ENCODE assay signal across 15 mouse cellular contexts in genomic region chr16:87745192-87745945, GRCm38 (mm10). TPM values are rescaled to one million over a fixed set of nuclear protein-coding genes. Genes with fewer than 3 reads are reported as not detected.
DNase-seq lines count a peak whose midpoint lies in the region; ATAC-seq and TF ChIP-seq lines count a peak whose summit lies in the region.
"Had no signal": no experiment of that assay in that cellular context is flagged by ENCODE, and none has a peak within 500 bp of the region (broad histone marks: within the 10 kb centered on the region; RNA-seq: fewer than 3 reads in every experiment).

No protein-coding gene starts in this region.

- peak; percentile 3; the same call in 1 of the 2 replicates for TF ChIP-seq CTCF in intestine, postnatal 0 days (IDR thresholded peaks at IDR 0.05; ENCODE audit: low read depth)

- no peak overlapping the region for H3K4me3 ChIP-seq in intestine, postnatal 0 days (ENCODE audit: low read depth, low read length)
- H3K4me3 ChIP-seq in intestine, embryonic 16.5 days (ENCODE audit: low read length) = no peak overlapping the region
- H3K4me3 ChIP-seq in midbrain, embryonic 16.5 days (ENCODE audit: low read depth, low read length) = no peak overlapping the region
- H3K4me3 ChIP-seq: heart, embryonic 12.5 days; liver, embryonic 12.5 days; stomach, embryonic 15.5 days had no signal

- peak; percentile 36 for DNase-seq in adrenal gland, postnatal 10 days
- DNase-seq in adrenal gland, postnatal 4 days (ENCODE audit: low spot score in 2 of 2) = no peak
- DNase-seq in adrenal gland, postnatal 25 days = peak; percentile 38
- no peak for DNase-seq in layer of hippocampus, adult 8-10 months (ENCODE audit: low spot score in 2 of 2)
- DNase-seq in spleen, postnatal 10 days (ENCODE audit: low spot score in 2 of 2) = no peak
- DNase-seq: cerebellum, adult 11-12 months; right cerebral cortex, adult 18-20 months had no signal

- no peak overlapping the region for H3K9ac ChIP-seq in intestine, postnatal 0 days (ENCODE audit: low read depth, low read length)
- H3K9ac ChIP-seq in intestine, embryonic 16.5 days (ENCODE audit: low read depth, low read length) = no peak overlapping the region
- no peak overlapping the region for H3K9ac ChIP-seq in midbrain, embryonic 16.5 days (ENCODE audit: low read depth, low read length)
- H3K9ac ChIP-seq: heart, embryonic 12.5 days; liver, embryonic 12.5 days; stomach, embryonic 15.5 days had no signal

- H3K9me3 ChIP-seq in intestine, postnatal 0 days (ENCODE audit: control insufficient read depth) = no peaks in the 10 kb centered on the region
- H3K9me3 ChIP-seq in intestine, embryonic 16.5 days (ENCODE audit: control insufficient read depth, low read length) = 0 out of 2 replicates have a peak, but pooled peaks cover 5% of the 10 kb centered on the region
- no peaks in the 10 kb centered on the region; the same call in 1 of the 2 replicates for H3K9me3 ChIP-seq in midbrain, embryonic 16.5 days (replicated peaks; ENCODE audit: control insufficient read depth, low read length, poor library complexity, severe bottlenecking)
- H3K9me3 ChIP-seq: heart, embryonic 12.5 days; liver, embryonic 12.5 days; stomach, embryonic 15.5 days had no signal

- no peak overlapping the region for H3K27ac ChIP-seq in intestine, postnatal 0 days (ENCODE audit: low read depth, low read length)
- H3K27ac ChIP-seq in intestine, embryonic 16.5 days (ENCODE audit: low read length) = no peak overlapping the region
- H3K27ac ChIP-seq in midbrain, embryonic 16.5 days (ENCODE audit: low read length) = no peak overlapping the region
- H3K27ac ChIP-seq: liver, embryonic 12.5 days; macrophage; stomach, embryonic 15.5 days had no signal

- no peaks in the 10 kb centered on the region for H3K36me3 ChIP-seq in intestine, postnatal 0 days (ENCODE audit: control insufficient read depth, insufficient read depth)
- no peaks in the 10 kb centered on the region for H3K36me3 ChIP-seq in intestine, embryonic 16.5 days (ENCODE audit: control insufficient read depth, insufficient read depth, low read length)
- no peaks in the 10 kb centered on the region for H3K36me3 ChIP-seq in midbrain, embryonic 16.5 days (ENCODE audit: control insufficient read depth, insufficient read depth, low read length)
- H3K36me3 ChIP-seq: heart, embryonic 12.5 days; liver, embryonic 12.5 days; stomach, embryonic 15.5 days had no signal

- 0 out of 2 replicates have a peak, but pooled peaks cover 4% of the 10 kb centered on the region for H3K4me1 ChIP-seq in intestine, postnatal 0 days (replicated peaks; ENCODE audit: control insufficient read depth, insufficient read depth, low read length)
- peaks cover 7% of the 10 kb centered on the region; the same call in 1 of the 2 replicates for H3K4me1 ChIP-seq in intestine, embryonic 16.5 days (ENCODE audit: control insufficient read depth, insufficient read depth, low read length)
- no peaks in the 10 kb centered on the region for H3K4me1 ChIP-seq in midbrain, embryonic 16.5 days (ENCODE audit: control insufficient read depth, insufficient read depth, low read length)
- H3K4me1 ChIP-seq: heart, embryonic 12.5 days; liver, embryonic 12.5 days; stomach, embryonic 15.5 days had no signal

- H3K4me2 ChIP-seq in intestine, postnatal 0 days (replicated peaks; ENCODE audit: low read depth) = no peak overlapping the region
- no peak overlapping the region for H3K4me2 ChIP-seq in intestine, embryonic 16.5 days (ENCODE audit: low read depth, low read length)
- H3K4me2 ChIP-seq in midbrain, embryonic 16.5 days (ENCODE audit: low read length) = no peak overlapping the region
- H3K4me2 ChIP-seq: heart, embryonic 12.5 days; liver, embryonic 12.5 days; stomach, embryonic 15.5 days had no signal

- WGBS in intestine, postnatal 0 days = 74% methylated on average over 8 of the region's 8 CpGs
- 78% methylated on average over 8 of the region's 8 CpGs for WGBS in intestine, embryonic 16.5 days
- 77% methylated on average over 8 of the region's 8 CpGs for WGBS in midbrain, embryonic 16.5 days

- no peak for ATAC-seq in intestine, postnatal 0 days
- ATAC-seq in intestine, embryonic 16.5 days = no peak
- peak; percentile 85 for ATAC-seq in midbrain, embryonic 16.5 days
- ATAC-seq: activated CD4-positive, CD25-positive, alpha-beta regulatory T cell, adult 4 months; liver, embryonic 12.5 days had no signal

- no peaks in the 10 kb centered on the region for H3K27me3 ChIP-seq in intestine, postnatal 0 days (replicated peaks; ENCODE audit: control insufficient read depth, insufficient read depth, low read length)
- no peaks in the 10 kb centered on the region for H3K27me3 ChIP-seq in intestine, embryonic 16.5 days (replicated peaks; ENCODE audit: control insufficient read depth, insufficient read depth, low read length)
- no peaks in the 10 kb centered on the region for H3K27me3 ChIP-seq in midbrain, embryonic 16.5 days (ENCODE audit: control insufficient read depth, insufficient read depth, low read depth, low read length)
- H3K27me3 ChIP-seq: heart, embryonic 12.5 days; liver, embryonic 12.5 days; stomach, embryonic 15.5 days had no signal

RNA-seq across cellular contexts. Expression of gene Bach1, which starts 46.6 kb away (rescaled TPM):
- total RNA-seq in adrenal gland, postnatal 10 days (2021) = 10 to 100 TPM; 21.6 to 23.6 TPM
- 10 to 100 TPM; 29.4 to 30.9 TPM for total RNA-seq in adrenal gland, postnatal 4 days (2021)
- 21.3 and 22.8 TPM in 2 replicates for polyA plus RNA-seq in intestine, postnatal 0 days (2015; fragmentation: Nextera tagmentation; extraction: Ambion mirVana)
- polyA plus RNA-seq in intestine, embryonic 16.5 days (2015; fragmentation: Nextera tagmentation; extraction: Ambion mirVana) = 16.6 and 18.2 TPM in 2 replicates
- 24.6 and 30.1 TPM in 2 replicates for total RNA-seq in adrenal gland, postnatal 25 days (2021)
- 14.3 and 15.9 TPM in 2 replicates for polyA plus RNA-seq in midbrain, embryonic 16.5 days (2015; fragmentation: Nextera tagmentation; extraction: Ambion mirVana)
- total RNA-seq in layer of hippocampus, adult 8-10 months (2022) = 10 to 100 TPM; 12.9 to 18.0 (median 14.2) TPM

Comparison
In these comparisons a context has a peak if more than half of its experiments do, and no peak if none do; other contexts are left out.
1. DNase-seq: peak in adrenal gland, postnatal 10 days (single experiment) and adrenal gland, postnatal 25 days (single experiment); none in adrenal gland, postnatal 4 days (0 of 2), layer of hippocampus, adult 8-10 months (0 of 2) and spleen, postnatal 10 days (0 of 2).